Comparison of ENCODE assay signal across 9 mouse cellular contexts in the genomic region with DNA sequence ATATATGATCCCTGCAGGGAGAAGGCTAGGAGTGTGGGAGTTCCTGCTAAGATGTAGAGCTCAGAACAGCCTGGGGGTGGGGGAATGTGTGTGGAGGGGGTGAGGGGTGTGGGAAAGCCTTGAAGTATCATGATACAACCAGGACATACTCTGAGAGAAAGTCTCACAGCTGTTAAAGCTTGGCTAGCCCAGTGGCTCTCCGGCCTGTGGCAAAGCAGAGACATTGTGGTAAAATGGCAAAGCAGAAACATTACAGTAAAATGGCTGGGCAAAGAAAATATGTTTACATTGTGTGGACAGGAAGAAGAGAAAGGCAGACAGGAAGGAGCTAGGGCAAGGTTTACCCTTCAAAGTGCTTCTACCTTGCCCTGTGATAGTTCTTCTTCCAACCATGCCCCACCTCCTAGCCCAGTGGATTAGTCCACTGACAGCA. TPM values are rescaled to one million over a fixed set of nuclear protein-coding genes. Genes with fewer than 3 reads are reported as not detected.
DNase-seq lines count a peak whose midpoint lies in the region; ATAC-seq and TF ChIP-seq lines count a peak whose summit lies in the region.
"Had no signal": no experiment of that assay in that cellular context is flagged by ENCODE, and none has a peak within 500 bp of the region (broad histone marks: within the 10 kb centered on the region; RNA-seq: fewer than 3 reads in every experiment).

No protein-coding gene starts in this region.

- no peaks in the 10 kb centered on the region for H3K36me3 ChIP-seq in forebrain, embryonic 10.5 days (replicated peaks)
- H3K36me3 ChIP-seq in forebrain, embryonic 16.5 days (ENCODE audit: control insufficient read depth, insufficient read depth), result no peaks in the 10 kb centered on the region
- H3K36me3 ChIP-seq in kidney, postnatal 0 days (ENCODE audit: insufficient read depth, low read length), result no peaks in the 10 kb centered on the region
- H3K36me3 ChIP-seq in limb, embryonic 12.5 days, result no peaks in the 10 kb centered on the region
- no peaks in the 10 kb centered on the region for H3K36me3 ChIP-seq in midbrain, embryonic 14.5 days (ENCODE audit: control insufficient read depth, insufficient read depth, low read length)

- DNase-seq in forebrain, embryonic 10.5 days (ENCODE audit: extremely low spot score, low spot score), result no peak
- DNase-seq in kidney, postnatal 0 days (ENCODE audit: low spot score), result peak; percentile 93
- DNase-seq in kidney, postnatal 10 days, result no peak
- DNase-seq in Muller cell, postnatal 12 days (ENCODE audit: inconsistent ontology term), result no peak
- DNase-seq in midbrain, embryonic 14.5 days, result no peak
- DNase-seq: layer of hippocampus, postnatal 36 days had no signal

- peaks cover 25% of the 10 kb centered on the region for H3K4me1 ChIP-seq in forebrain, embryonic 10.5 days
- H3K4me1 ChIP-seq in forebrain, embryonic 16.5 days (replicated peaks; ENCODE audit: control insufficient read depth, insufficient read depth, low read length), result peaks cover 5% of the 10 kb centered on the region; the same call in 1 of the 2 replicates
- peaks cover 17% of the 10 kb centered on the region for H3K4me1 ChIP-seq in kidney, postnatal 0 days (replicated peaks; ENCODE audit: insufficient read depth, low read length)
- H3K4me1 ChIP-seq in limb, embryonic 12.5 days (replicated peaks), result peaks cover 8% of the 10 kb centered on the region; the same call in 1 of the 2 replicates
- H3K4me1 ChIP-seq in midbrain, embryonic 14.5 days (ENCODE audit: control insufficient read depth, insufficient read depth, low read length), result no peaks in the 10 kb centered on the region

- no peaks in the 10 kb centered on the region for H3K9me3 ChIP-seq in forebrain, embryonic 10.5 days
- no peaks in the 10 kb centered on the region for H3K9me3 ChIP-seq in forebrain, embryonic 16.5 days (ENCODE audit: control insufficient read depth, low read length)
- H3K9me3 ChIP-seq in kidney, postnatal 0 days (replicated peaks; ENCODE audit: low read length), result no peaks in the 10 kb centered on the region
- no peaks in the 10 kb centered on the region for H3K9me3 ChIP-seq in limb, embryonic 12.5 days
- H3K9me3 ChIP-seq in midbrain, embryonic 14.5 days (ENCODE audit: control insufficient read depth, low read length), result no peaks in the 10 kb centered on the region

- H3K27me3 ChIP-seq in forebrain, embryonic 10.5 days (ENCODE audit: poor library complexity, severe bottlenecking), result no peaks in the 10 kb centered on the region
- no peaks in the 10 kb centered on the region for H3K27me3 ChIP-seq in forebrain, embryonic 16.5 days (replicated peaks; ENCODE audit: control insufficient read depth, insufficient read depth, low read length)
- H3K27me3 ChIP-seq in kidney, postnatal 0 days (ENCODE audit: insufficient read depth, low read length), result no peaks in the 10 kb centered on the region
- H3K27me3 ChIP-seq in limb, embryonic 12.5 days, result no peaks in the 10 kb centered on the region
- no peaks in the 10 kb centered on the region for H3K27me3 ChIP-seq in midbrain, embryonic 14.5 days (ENCODE audit: control insufficient read depth, insufficient read depth, low read length)

- H3K4me3 ChIP-seq in forebrain, embryonic 10.5 days, result no peak overlapping the region
- H3K4me3 ChIP-seq in forebrain, embryonic 16.5 days (replicated peaks; ENCODE audit: low read length), result no peak overlapping the region
- H3K4me3 ChIP-seq in kidney, postnatal 0 days (replicated peaks; ENCODE audit: low read depth, low read length), result no peak overlapping the region
- no peak overlapping the region for H3K4me3 ChIP-seq in limb, embryonic 12.5 days (replicated peaks)
- H3K4me3 ChIP-seq in midbrain, embryonic 14.5 days (replicated peaks; ENCODE audit: low read depth, low read length), result no peak overlapping the region

- no peak for TF ChIP-seq CTCF in kidney, postnatal 0 days (IDR thresholded peaks at IDR 0.05; ENCODE audit: low read depth)

- WGBS in forebrain, embryonic 10.5 days, result 92% methylated on average over 1 of the region's 1 CpGs
- 87% methylated on average over 1 of the region's 1 CpGs for WGBS in forebrain, embryonic 16.5 days
- WGBS in kidney, postnatal 0 days, result 23% methylated on average over 1 of the region's 1 CpGs
- 48% methylated on average over 1 of the region's 1 CpGs for WGBS in limb, embryonic 12.5 days
- 90% methylated on average over 1 of the region's 1 CpGs for WGBS in midbrain, embryonic 14.5 days

- ATAC-seq in forebrain, embryonic 16.5 days, result no peak
- peak; percentile 76 for ATAC-seq in kidney, postnatal 0 days (replicated peaks; ENCODE audit: low FRiP score, low read depth)
- ATAC-seq in CD4-positive, CD25-positive, alpha-beta regulatory T cell, adult 4 months, result peak; percentile 47
- peak; percentile 56; the same call in 1 of the 2 replicates for ATAC-seq in limb, embryonic 12.5 days (ENCODE audit: insufficient number of reproducible peaks, insufficient read depth, low FRiP score, low TSS enrichment, low read depth)
- no peak for ATAC-seq in midbrain, embryonic 14.5 days (ENCODE audit: low FRiP score, low TSS enrichment)

- no peak overlapping the region for H3K4me2 ChIP-seq in forebrain, embryonic 16.5 days (ENCODE audit: low read length)
- no peak overlapping the region for H3K4me2 ChIP-seq in kidney, postnatal 0 days (ENCODE audit: low read length)
- no peak overlapping the region for H3K4me2 ChIP-seq in limb, embryonic 12.5 days
- no peak overlapping the region for H3K4me2 ChIP-seq in midbrain, embryonic 14.5 days (ENCODE audit: low read length)

- H3K9ac ChIP-seq in forebrain, embryonic 16.5 days (replicated peaks; ENCODE audit: low read depth, low read length), result no peak overlapping the region
- no peak overlapping the region for H3K9ac ChIP-seq in kidney, postnatal 0 days (ENCODE audit: low read depth, low read length)
- no peak overlapping the region for H3K9ac ChIP-seq in limb, embryonic 12.5 days (replicated peaks)
- no peak overlapping the region for H3K9ac ChIP-seq in midbrain, embryonic 14.5 days (replicated peaks; ENCODE audit: low read length)

- H3K27ac ChIP-seq in forebrain, embryonic 10.5 days, result peak overlapping the region; percentile 54; the same call in 1 of the 2 replicates
- H3K27ac ChIP-seq in forebrain, embryonic 16.5 days (ENCODE audit: low read length), result no peak overlapping the region
- peak overlapping the region; percentile 63 for H3K27ac ChIP-seq in kidney, postnatal 0 days
- peak overlapping the region; percentile 56; the same call in 1 of the 2 replicates for H3K27ac ChIP-seq in limb, embryonic 12.5 days
- no peak overlapping the region for H3K27ac ChIP-seq in midbrain, embryonic 14.5 days (replicated peaks; ENCODE audit: low read depth, low read length)

RNA-seq across cellular contexts. Expression of gene Ier5, which starts 58.5 kb away (rescaled TPM):
- polyA plus RNA-seq in forebrain, embryonic 10.5 days (2016; fragmentation: Nextera tagmentation; extraction: Ambion mirVana), result 3.6 and 4.1 TPM in 2 replicates
- 9.3 and 12.6 TPM in 2 replicates for polyA plus RNA-seq in forebrain, embryonic 16.5 days (2015; fragmentation: Nextera tagmentation; extraction: Ambion mirVana)
- 8.0 and 11.4 TPM in 2 replicates for polyA plus RNA-seq in kidney, postnatal 0 days (2015; fragmentation: Nextera tagmentation; extraction: Ambion mirVana)
- polyA plus RNA-seq in CD4-positive, CD25-positive, alpha-beta regulatory T cell, adult 4 months (2017; shearing (Covaris generic)), result 10 to 100 TPM in 1 of 2 experiments, 1 to 10 TPM in 1; 4.9 to 12.6 TPM
- 15.8 and 16.1 TPM in 2 replicates for polyA plus RNA-seq in limb, embryonic 12.5 days (2016; fragmentation: Nextera tagmentation; extraction: Ambion mirVana)
- polyA plus RNA-seq in midbrain, embryonic 14.5 days (2014; fragmentation: Nextera tagmentation; extraction: Ambion mirVana), result 13.4 TPM in 2 replicates

Comparison
In these comparisons a context has a peak if more than half of its experiments do, and no peak if none do; other contexts are left out.
1. H3K27ac ChIP-seq: peak in forebrain, embryonic 10.5 days (single experiment), kidney, postnatal 0 days (single experiment) and limb, embryonic 12.5 days (single experiment); none in forebrain, embryonic 16.5 days (single experiment) and midbrain, embryonic 14.5 days (single experiment).
2. ATAC-seq: peak in kidney, postnatal 0 days (single experiment), CD4-positive, CD25-positive, alpha-beta regulatory T cell, adult 4 months (single experiment) and limb, embryonic 12.5 days (single experiment); none in forebrain, embryonic 16.5 days (single experiment) and midbrain, embryonic 14.5 days (single experiment).